Mouse (Mus musculus) heart, postnatal 0 days (tissue): ENCODE data around the gene Olfr12.

Experiments
- CTCF ChIP-seq: IDR thresholded peaks from 2 replicates; pipeline ENCODE4 v1.5.1; 2016; ENCODE audit warnings: antibody characterized with exemption, control low read depth, low read depth
- EP300 ChIP-seq: IDR thresholded peaks from 2 replicates; pipeline ENCODE4 v1.6.1; 2016; ENCODE audit warnings: antibody characterized with exemption, low read depth

- no peak for TF ChIP-seq CTCF
- TF ChIP-seq EP300, result no peak
These were observed 20.0 kb downstream of the Olfr12 start for GRCm38 (mm10) chr1:92637501-92638172.
